Mouse (Mus musculus) heart, adult 18-20 months (tissue): ENCODE measurements around the gene Selenok. TPM values are rescaled to one million over a fixed set of nuclear protein-coding genes. Genes with fewer than 3 reads are reported as not detected.

ENCODE experiments used
- DNase-seq, 2 experiments: peaks; one replicate each; pipeline ENCODE4 v3.0.0; 2021 to 2022; ENCODE audit warnings: mixed read lengths in 1 of 2
- total RNA-seq, 2 experiments: library from RNA; stranded (reverse); gene quantifications; 2 replicates each; pipeline ENCODE4 v1.2.3; 2021

Selenok gene
- total RNA-seq, 2 experiments from 2014 or later: 86.6 to 94.6 TPM

DNA sequence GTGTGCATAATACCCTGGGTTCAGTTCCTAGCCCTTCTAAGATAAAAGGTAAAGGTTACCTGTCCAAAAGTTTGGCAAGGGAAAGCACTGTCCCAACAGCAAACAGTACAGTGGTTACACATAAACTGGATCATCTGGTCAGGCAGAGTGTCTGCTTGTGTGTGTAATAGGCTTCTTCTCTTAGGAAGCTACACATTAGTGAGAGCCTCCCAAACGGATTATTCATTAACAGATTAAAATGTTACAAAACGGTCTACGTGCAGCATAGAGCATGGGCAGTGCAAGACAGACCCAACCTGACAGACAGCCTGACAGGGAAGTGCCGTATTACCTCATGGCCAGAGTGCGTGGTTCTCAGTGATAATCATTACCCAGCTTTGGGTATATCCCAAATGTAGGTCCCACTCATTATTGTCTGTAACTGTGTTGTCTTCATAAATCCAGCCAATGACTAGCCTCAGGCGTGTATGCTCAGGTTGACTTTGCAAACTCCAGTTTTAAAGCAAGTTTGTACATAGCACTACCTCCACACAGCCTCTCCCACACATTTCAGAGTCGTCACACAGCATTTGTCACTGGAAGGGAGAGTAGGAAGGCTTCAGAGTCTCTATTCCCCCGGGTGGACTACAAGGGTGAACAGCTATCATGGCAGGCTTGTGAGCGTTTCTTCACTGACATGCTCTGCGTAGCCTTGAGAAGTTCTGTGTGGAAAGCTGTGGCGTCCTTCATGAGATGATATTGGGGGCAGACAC is 28.1 kb downstream of the Selenok start:
- DNase-seq: no peak

DNA sequence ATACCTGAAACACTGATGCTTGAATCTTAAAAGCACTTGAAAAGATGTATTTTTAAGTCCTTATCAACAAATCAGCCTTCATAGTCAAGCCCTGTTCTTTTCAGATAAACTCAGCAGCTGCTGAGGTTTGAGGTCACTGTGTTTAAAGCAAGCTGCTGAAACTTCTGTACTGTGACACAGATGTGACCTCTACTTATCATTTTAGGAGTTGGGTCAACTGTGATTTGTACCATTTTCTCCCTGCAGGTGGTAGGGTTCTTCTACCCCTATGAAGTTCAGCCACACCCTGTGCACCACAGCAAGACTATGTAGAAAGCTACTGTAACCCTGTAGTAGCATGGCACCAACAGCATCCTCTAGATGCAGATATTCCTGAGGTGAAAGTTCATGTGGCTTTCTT is 29.2 kb downstream of the Selenok start:
- DNase-seq: no peak

DNA sequence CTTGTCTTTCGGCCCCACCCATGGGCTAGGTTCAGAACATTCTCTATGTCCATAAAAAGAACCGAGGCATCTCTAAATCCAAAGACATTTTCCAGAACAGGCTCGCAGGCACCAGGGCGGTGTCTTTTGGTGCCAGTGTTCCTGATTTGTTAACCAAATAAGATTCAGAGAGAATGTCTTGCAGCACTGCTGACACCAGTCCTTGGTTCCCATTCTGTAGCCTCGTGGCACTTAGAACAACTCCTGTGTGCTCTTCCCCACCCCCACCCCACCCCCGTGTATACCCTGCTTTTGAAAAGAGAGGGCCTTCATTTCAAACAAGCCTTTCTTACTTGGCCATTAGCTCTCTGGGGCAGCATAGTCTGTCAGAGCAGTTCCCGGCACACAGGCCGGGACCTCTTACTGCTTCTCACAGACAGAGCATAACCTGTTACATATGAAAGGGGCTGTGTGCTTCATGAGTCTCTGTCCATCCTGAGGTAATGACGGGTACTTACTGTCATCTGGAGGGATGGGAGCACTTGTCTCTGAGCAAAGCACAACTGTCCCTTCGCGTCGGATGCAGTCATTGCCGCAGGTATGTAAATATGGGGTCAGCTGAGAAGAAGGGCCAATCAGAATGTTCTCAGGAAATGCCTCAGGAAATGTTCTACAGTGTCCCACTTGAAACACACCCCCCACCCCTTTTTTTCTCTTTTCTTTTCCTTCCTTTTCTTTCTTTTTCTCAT is 30.8 kb downstream of the Selenok start:
- no peak for DNase-seq

DNA sequence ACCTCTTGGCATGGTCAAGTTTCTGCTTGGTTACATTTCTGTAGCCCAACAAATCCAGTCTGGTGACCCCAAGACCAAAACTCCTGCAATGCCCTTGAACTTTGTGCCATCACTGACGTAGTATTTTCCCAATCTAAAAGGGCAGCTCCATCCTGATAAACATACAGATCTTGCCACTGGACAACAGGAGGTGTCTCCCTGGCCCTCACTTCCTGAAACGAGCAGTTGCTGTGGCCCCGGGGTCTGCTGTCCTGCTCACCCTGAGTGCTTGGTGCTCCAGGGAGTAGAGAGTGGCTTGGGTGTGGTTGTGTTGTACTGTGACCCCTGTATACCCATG is 31.3 kb downstream of the Selenok start:
- no peak for DNase-seq

DNA sequence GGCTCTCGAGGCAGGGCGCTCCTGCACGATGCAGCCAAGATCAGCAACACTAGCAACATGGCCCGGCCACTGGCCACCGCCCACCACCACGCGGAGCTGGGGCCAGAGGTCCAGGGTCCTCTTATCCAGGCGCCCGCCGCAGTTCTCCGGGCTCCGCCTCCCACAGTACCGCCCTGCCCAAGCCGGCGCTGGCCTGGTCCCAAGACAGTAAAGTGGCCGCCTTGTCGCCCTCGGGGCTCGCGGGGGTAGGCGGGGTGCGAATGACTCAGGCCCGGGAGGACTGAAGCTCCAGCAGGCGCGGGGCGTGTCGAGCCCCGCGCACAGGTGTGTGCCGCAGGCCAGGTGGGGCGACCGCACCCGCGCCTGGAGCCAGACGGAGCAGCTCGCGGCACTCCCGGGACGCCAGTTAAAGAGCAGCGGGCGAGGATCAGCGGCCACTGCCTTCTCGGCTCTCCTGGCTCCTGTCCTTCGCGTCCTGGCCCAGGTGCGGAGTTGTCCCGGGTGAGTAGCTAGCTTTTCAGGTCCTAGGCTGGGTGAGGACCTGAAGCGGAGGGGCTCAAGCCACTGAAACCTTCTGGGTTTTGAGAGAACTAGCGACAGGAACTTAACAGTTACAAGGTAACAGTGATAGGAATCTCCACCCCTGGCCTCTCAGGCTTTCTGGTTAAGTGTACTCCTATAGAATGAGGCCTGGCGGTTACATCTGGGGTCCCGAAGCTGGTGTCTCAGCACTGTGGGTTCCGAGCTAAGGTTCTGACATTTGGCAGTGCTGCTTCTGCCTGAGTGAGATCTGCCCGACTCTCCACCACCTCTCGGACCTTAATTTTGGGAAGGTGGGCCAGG is 40.8 kb downstream of the Selenok start, which contains the start of the genes Il17rb and Chdh:
Il17rb (minus strand) TSS at position 164 of the 843 bp plus-strand sequence.
Chdh (plus strand) TSS at position 291 of the 843 bp plus-strand sequence.
- peak; percentile 47 to 56 for DNase-seq

DNA sequence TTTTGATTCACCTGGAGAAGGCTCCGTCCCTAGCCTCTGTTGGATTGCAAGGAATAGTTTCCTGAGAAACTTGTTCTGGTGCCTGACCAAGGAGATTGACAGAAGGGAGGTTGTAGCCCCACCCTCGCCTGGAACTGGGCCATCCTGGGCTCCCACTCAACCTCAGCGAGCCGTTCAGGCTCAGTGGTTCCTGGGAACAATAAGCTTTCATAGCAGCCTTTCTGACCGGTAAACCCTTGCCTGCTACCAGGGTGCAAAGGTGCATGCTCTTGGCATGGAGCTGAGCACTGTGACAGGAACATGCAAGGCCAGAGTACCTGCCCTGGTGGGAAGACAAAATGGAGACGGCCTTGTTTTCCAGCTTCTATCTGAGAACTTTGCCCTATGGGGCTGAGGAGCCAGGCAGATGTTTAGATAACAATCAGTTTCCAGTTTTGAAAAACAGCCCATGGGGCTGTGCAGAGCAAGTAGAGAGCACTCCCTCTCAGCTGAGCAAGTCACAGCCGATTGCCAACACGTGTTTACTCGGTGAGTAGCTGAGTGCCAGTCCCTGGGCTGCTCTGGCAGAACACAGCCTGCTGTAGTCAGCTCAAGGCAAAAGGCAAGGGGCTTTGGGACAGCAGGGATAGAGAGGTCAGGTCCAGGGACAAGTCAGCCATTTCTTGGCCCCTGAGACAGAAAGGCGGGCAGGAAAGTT is 41.9 kb downstream of the Selenok start:
- peak; percentile 72 to 79 for DNase-seq

DNA sequence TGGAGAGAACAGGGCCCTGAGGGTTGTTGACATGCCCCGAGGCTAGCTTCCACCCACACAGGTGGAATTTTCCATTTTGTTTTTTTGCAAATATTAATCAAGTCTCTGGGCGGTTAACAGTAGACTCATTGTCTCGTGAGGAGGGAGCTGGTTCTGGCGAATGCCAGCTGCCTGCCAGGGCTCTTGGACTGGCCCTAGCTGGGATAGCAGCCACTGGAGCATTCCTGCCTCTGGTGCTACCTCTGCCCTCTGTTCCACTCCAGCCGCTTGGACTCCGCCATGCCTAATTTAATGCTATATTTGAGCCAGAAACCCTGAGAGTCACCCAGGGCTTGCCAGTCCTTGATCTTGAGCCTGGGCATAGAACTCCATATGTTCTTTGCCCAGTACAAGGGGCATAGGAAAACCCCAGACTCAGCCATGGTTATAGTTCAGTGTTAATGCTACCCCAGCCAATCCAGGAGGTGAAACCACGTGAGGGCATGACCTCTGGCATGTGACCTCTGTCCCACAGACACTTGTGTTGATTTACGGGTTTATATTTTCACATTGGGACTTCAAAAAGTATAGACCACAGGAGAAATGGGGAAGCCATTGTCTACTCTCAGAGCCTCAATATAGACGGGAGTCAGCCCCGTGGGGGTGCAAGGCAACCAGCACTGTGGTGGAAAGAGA is 43.9 kb downstream of the Selenok start:
- peak in 1 of 2 experiments; percentile 50 for DNase-seq

DNA sequence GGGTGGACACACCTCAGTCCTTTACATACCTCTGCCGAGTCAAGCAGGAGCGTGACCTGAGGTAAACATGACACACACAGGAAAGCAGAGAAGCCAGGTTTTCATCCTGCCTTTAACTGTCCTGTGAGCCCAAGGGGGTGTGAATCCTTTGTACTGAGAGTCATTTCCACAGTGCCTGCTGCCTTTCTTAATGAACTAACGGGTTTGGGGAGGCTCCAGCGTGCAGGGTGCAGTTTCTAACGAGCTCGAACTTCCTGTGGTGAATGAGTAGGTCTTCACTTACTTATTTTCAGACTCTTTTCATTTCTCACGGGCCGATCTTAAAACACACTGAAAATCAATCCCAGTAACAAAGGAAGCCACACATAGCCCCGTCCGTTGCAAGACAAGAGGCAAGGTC is 46.4 kb downstream of the Selenok start:
- DNase-seq: no peak

DNA sequence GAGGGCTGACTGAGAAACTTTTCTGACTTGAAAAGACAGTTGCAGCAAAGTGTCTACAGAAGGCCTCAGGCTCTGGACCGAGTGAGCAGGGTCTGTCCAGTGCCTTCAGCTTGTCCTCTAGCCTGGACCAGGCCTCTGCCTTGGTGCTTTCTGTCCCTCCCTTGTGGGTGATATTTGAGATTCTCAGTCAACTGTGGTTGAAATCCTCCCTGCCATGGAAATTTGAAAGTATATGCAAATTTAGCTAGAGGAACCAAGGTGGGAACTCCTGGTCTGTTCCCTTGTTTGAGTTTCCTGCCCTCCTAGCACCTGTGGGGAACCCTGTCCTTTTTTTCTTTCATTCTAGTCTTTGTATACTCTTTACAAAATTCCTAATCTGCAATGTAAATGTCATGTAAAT is 46.9 kb downstream of the Selenok start:
- DNase-seq: no peak

DNA sequence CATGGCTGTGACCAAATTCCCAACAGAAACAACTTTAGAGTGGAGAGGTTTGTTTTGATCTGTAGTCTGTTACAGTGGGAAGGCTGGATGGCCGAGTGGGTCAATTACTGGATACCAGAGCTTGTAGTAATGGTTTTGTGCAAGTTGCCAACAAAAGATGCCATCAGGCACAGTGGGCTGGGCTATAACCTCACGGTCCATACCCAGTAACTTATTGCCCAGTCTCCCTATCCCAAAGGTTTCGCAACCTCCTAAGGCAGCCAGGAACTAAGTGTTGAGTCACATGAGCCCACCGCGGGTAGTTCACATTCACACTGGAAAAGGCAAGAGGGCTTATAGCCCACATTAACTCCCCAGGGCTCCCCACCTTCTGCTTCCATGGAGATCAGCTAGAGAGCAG is 48.6 kb downstream of the Selenok start:
- DNase-seq: no peak

DNA sequence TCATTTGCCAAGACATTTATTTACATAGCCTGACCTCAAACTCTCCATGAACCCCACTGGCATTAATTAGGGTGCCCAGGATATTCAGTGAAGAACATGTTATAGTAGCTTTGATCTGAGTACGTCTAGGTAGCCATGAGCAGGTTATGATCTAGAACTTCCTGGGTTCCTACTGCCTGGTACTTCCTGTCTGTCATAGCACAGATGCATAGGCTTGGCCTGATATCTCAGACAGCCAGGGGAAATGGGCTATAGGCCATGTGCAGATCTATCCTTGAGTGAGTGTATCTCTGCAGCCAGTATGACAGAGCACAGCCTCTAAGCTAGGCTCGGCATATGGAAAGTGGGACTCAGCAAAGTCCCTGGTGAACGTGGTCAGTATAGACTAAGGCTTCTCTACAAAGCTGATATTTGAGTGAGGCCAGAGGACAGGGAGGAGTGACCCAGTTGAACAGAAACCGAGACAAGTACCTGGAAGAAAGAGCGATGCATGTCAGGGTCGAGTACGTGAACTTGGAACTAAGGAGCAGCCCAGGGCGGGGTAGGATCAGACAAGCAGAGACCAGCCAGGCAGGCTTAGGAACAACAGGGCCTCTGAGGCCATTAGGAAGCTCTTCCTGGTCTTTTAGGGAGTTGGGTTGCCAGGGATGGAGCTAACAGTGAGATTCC is 49.8 kb downstream of the Selenok start:
- DNase-seq: no peak

DNA sequence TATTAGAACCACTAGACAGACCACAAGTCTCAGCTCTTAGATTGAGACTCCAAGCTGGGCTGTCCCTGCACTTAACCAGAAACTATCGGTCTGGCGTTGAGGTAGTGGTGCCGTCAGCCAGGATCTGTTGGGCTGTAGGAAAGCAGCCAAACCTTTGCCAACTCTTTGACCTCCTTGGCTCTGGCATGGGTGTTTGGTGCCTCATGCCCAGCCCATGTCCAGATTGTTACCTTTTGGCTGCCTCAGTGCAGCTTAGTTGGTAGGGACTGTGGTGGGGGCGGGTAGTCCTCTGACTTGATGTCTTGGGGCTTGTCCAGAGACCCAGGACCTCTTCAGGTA is 50.3 kb downstream of the Selenok start:
- no peak for DNase-seq

DNA sequence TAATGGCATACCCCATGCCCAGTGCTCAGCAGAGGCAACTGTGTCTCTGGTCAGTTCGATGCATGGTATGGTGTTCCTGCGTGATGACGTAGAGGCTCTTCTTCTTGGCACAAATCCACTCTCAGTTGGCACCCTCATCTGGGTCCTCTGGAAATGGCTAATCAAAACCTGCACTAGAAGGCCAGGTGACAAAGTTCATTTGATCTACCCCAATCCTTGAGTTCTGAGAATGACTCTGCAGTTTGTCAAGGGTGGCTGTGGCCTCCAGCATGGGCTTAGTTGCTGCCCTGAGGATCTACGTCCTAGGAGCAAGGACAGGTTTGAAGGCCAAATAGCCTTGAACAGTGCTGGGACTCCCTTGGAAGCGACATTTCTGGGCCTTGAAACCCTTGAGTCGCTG is 50.7 kb downstream of the Selenok start:
- DNase-seq: no peak

DNA sequence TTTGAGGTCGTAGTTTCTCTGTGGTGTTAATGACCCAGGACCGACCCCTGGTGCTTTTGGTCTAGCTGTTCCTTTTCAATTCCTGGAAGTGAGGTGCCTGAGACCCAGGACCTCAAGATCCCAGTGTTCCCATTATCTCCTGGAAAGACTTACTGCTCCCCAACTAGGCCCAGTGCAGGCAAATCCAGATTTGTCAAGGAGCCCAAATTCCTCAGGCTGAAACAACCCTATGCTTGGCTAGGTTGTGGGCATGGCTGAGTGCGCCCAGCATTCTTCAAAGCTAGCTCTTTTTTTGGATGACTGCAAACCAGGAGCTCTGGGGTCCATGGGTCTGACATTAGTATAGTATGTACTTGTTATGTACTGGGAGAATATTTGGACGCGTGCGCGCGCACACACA is 51.3 kb downstream of the Selenok start:
- no peak for DNase-seq

DNA sequence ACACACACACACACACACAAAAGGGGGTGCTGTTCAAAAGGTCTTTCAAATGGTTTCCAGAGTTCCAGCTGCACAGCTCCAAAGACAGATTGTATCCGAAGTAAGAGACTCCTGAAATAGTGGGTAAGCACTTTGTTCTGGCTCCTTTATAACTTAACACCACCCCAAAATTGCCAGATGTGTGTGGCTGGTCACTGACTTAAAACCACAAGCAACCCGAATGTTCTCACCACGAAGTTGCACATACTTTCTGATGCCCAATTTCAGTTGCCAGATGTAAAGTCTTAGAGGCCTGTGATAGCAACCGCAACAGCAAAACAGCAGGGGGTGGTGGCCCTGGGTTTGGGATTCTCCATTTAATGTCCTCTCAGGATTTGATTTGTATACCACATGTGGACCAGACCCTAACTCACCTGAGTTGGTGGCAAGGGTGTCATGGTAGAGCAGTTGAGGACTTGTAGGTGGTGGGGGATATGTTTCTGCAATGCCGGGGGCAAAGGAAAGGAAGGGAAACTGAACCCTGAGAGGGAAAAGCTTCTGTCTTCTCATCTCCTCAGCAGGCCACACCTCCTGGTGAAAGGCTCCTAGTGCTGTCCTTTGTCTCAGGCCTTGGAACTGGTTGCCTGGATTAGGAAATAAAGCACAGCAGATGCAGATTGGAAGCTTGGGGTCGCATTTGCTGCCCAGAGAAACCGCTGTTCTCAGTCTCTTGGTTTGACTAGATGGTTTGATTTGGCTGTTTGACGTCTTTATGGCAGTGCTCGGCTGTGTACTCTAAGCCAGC is 51.9 kb downstream of the Selenok start:
- no peak for DNase-seq

DNA sequence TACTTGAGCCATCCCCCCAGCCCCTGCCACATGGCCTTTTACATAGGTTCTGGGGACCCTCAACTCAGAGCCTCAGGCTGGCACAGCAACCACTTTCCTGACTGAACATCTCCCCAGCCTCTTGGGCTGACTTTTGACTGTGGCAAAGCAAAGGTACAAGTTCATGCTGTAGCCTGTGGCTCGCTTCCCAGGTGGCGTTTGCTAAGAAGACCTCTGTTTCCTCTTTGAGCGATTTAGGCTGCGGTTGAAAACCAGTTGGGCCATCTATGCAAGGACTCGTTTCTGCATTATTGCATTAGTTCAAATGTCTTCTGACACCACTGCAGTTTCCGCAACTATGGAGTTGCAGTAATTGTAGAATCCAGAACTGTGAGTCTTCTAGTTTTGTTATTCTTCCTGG is 54.4 kb downstream of the Selenok start:
- DNase-seq: no peak

DNA sequence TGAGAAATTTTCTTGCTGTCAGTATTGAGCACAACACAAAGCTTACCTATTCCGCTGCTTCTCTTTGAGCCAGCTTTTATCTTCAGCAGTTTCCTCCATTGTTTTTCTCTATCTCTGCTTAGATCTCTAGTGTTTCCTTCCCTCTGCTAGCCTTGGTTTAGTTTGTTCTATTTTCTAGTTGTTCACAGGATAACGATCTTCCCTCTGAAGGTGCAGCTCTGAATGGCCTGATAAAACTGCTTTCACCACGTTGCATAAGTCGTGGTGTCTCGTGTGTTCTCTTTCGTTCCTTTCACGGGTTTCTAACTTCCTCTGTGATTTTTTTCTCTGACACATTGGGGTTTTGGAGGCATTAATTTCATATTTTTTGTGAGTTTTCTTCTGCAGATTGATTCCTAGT is 56.3 kb downstream of the Selenok start:
- no peak for DNase-seq
